Mouse (Mus musculus) thymus, postnatal 0 days (tissue): ENCODE results near the gene Cd244a. TPM values are rescaled to one million over a fixed set of nuclear protein-coding genes. Genes with fewer than 3 reads are reported as not detected.

Experiments used
- DNase-seq: peaks from one replicate; pipeline ENCODE4 v3.0.0-alpha.2; 2015; ENCODE audit warnings: low spot score
- microRNA-seq: library from miRNA; unstranded; fragments of <30 nt; microRNA quantifications from one replicate; pipeline ENCODE4, GENCODE M21; 2016; ENCODE audit warnings: borderline number of aligned reads
- polyA plus RNA-seq: library from polyadenylated mRNA; unstranded; fragments of >200 nt; fragmentation: Nextera tagmentation; extraction: Ambion mirVana; gene quantifications from 2 replicates; pipeline ENCODE4 v1.2.1, GENCODE M21; 2015

Gene Cd244a
- polyA plus RNA-seq, 1 experiment from 2014 or later: 3.2 TPM

- no peak for DNase-seq
Measured at GRCm38 (mm10) chr1:171647716-171648115, 88.7 kb downstream of the Cd244a start.

GRCm38 (mm10) chr1:171648840-171649239, 89.8 kb downstream of the Cd244a start:
- no peak for DNase-seq

DNA sequence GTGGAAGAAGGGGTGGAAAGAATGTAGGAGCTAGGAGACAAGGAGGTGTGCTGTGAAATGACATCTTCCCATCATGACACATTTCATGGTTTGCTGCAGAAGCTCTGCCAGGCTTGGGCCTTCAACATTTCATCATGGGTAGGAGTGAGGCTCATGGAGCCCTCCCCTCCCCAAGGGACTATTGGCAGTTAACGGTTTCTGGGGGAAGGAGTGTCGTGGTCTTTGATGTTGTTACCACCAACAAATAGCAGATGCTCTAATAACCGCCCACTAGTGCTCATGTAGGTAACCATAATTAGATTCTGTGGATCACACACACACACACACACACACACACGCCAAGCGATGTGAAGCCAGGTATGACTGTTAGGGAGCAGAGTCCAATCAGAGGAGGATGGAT, 93.7 kb downstream of the Cd244a start, which contains the start of gene Slamf7:
Gene Slamf7 (minus strand): TSS at position 302 of the 400 bp plus-strand sequence.
- DNase-seq: no peak

DNA sequence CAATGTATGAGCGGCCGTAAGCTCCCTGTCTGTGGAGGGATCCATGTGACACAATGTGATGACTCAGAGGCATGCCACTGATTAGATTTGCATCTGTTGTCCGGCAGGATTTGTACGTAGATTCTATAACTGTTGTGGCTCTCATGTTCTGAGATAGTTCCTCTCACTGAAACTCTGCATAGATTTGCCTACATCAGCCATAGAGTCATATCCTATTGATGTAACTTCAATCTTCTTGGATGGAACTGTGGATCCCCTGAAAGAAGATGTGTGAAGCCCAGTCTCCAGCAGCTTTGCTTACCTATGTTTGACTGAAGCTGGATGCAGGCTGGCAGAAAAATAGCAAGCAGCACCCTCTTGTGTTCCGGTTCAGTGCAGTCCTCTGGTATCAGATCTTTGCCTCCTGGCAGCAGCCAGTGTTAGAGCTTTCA, 99.6 kb downstream of the Cd244a start:
- no peak for DNase-seq

Small RNA genes within 50 kb of the gene (microRNA-seq; reads per million reads assigned to microRNA genes)
- not detected for gene Mir7683

Other genes starting within 250 kb of the Cd244a start
- 44.2 and 47.8 TPM in 2 replicates for gene Dedd, start 230.0 kb upstream of the Cd244a start, polyA plus RNA-seq
- gene Nit1, start 213.5 kb upstream of the Cd244a start, polyA plus RNA-seq: 39.0 and 44.0 TPM in 2 replicates
- 87.5 and 92.2 TPM in 2 replicates for gene Pfdn2, start 213.5 kb upstream of the Cd244a start, polyA plus RNA-seq
- gene Klhdc9, start 198.4 kb upstream of the Cd244a start, polyA plus RNA-seq: 0.76 and 1.4 TPM in 2 replicates
- 0.91 and 1.1 TPM in 2 replicates for gene Nectin4, start 189.1 kb upstream of the Cd244a start, polyA plus RNA-seq
- gene Arhgap30, start 170.2 kb upstream of the Cd244a start, polyA plus RNA-seq: 64.2 and 73.2 TPM in 2 replicates
- gene Usf1, start 147.9 kb upstream of the Cd244a start, polyA plus RNA-seq: 80.7 and 90.6 TPM in 2 replicates
- gene Tstd1, start 140.3 kb upstream of the Cd244a start, polyA plus RNA-seq: 4.7 and 4.8 TPM in 2 replicates
- gene F11r, start 121.7 kb upstream of the Cd244a start, polyA plus RNA-seq: 15.4 and 22.7 TPM in 2 replicates
- gene Alyref2, start 55.7 kb upstream of the Cd244a start, polyA plus RNA-seq: 18.7 and 20.4 TPM in 2 replicates
- gene Itln1, start 23.9 kb upstream of the Cd244a start, polyA plus RNA-seq: 2.2 and 2.8 TPM in 2 replicates
- 22.4 and 22.7 TPM in 2 replicates for gene Ly9, start 48.2 kb downstream of the Cd244a start, polyA plus RNA-seq
- 4.1 and 4.7 TPM in 2 replicates for gene Slamf7, start 93.8 kb downstream of the Cd244a start, polyA plus RNA-seq
- gene Cd48, start 122.8 kb downstream of the Cd244a start, polyA plus RNA-seq: 100 and 114 TPM in 2 replicates
- 26.0 and 28.0 TPM in 2 replicates for gene Slamf1, start 207.9 kb downstream of the Cd244a start, polyA plus RNA-seq